Mouse (Mus musculus) CH12.LX (cell line): Measurements from ENCODE around the gene Ebf1. TPM values are rescaled to one million over a fixed set of nuclear protein-coding genes. Genes with fewer than 3 reads are reported as not detected.

Experiments
- DNase-seq: peaks from one replicate; pipeline ENCODE4 v3.0.0-alpha.2; 2013; ENCODE audit errors: extremely low read depth
- H3K27ac ChIP-seq: 2 replicates; pipeline ENCODE4 v1.5.1; 2012; ENCODE audit warnings: low read depth, mild to moderate bottlenecking, control low read depth, moderate library complexity; ENCODE audit not compliant: insufficient read depth
- H3K27me3 ChIP-seq: replicated peaks from 2 replicates; pipeline ENCODE3; 2012; ENCODE audit warnings: inconsistent platforms
- H3K36me3 ChIP-seq, 2 experiments: replicated peaks in 1 of 2; 2 replicates each; pipeline versions ENCODE3 to v1.6.1; 2012; ENCODE audit warnings: inconsistent platforms in 1 of 2, low read length in 1 of 2, mild to moderate bottlenecking in 1 of 2, mixed read lengths in 1 of 2, moderate library complexity in 1 of 2; ENCODE audit not compliant: control insufficient read depth in 1 of 2, insufficient read depth in 1 of 2
- H3K4me1 ChIP-seq, 2 experiments: 2 replicates each; pipeline ENCODE4 v1.6.1; 2012; ENCODE audit warnings: inconsistent platforms in 1 of 2, moderate library complexity in 1 of 2; ENCODE audit not compliant: insufficient read depth in 2 of 2, control insufficient read depth in 1 of 2
- H3K4me2 ChIP-seq: 2 replicates; pipeline ENCODE4 v1.6.1; 2012; ENCODE audit warnings: low read depth, mild to moderate bottlenecking, control low read depth; ENCODE audit not compliant: poor library complexity, insufficient read depth, severe bottlenecking
- H3K4me3 ChIP-seq, 3 experiments: fragments of 150-350 bp in 1 of 3; sonication (generic) in 1 of 3; replicated peaks in 1 of 3; 2 replicates each; pipeline versions ENCODE3 to v1.5.1; 2011 to 2012; ENCODE audit warnings: low read depth in 2 of 3, low read length in 2 of 3, mild to moderate bottlenecking in 2 of 3, moderate library complexity in 2 of 3, control low read depth in 1 of 3, improper control_type of control experiment in 1 of 3, inconsistent platforms in 1 of 3, mixed read lengths in 1 of 3; ENCODE audit not compliant: poor library complexity in 1 of 3
- H3K79me2 ChIP-seq: replicated peaks from 2 replicates; pipeline ENCODE4 v1.6.1; 2012; ENCODE audit warnings: mild to moderate bottlenecking, moderate library complexity; ENCODE audit not compliant: control insufficient read depth, poor library complexity, insufficient read depth, severe bottlenecking; ENCODE audit errors: extremely low read depth
- H3K9ac ChIP-seq: 2 replicates; pipeline ENCODE4 v1.6.1; 2012; ENCODE audit warnings: low read depth, mild to moderate bottlenecking, control low read depth, moderate library complexity; ENCODE audit not compliant: insufficient read depth
- H3K9me3 ChIP-seq: replicated peaks from 2 replicates; pipeline ENCODE3; 2012; ENCODE audit warnings: low read length, inconsistent platforms, mixed read lengths
- BHLHE40 ChIP-seq: IDR thresholded peaks from 2 replicates; pipeline ENCODE4 v1.6.1; 2011; ENCODE audit warnings: mild to moderate bottlenecking, low read depth, low read length, improper control_type of control experiment
- CHD1 ChIP-seq: IDR thresholded peaks from 2 replicates; pipeline ENCODE4 v1.6.1; 2012; ENCODE audit warnings: low read depth, low read length, improper control_type of control experiment, inconsistent platforms
- CTCF ChIP-seq, 2 experiments: IDR thresholded peaks in 1 of 2; conservative IDR thresholded peaks in 1 of 2; 2 replicates each; pipeline ENCODE4 v1.5.1; 2011 to 2012; ENCODE audit warnings: low read depth in 2 of 2, low read length in 2 of 2, improper control_type of control experiment in 1 of 2, inconsistent platforms in 1 of 2, mild to moderate bottlenecking in 1 of 2, moderate library complexity in 1 of 2
- ELF1 ChIP-seq: IDR thresholded peaks from 2 replicates; pipeline ENCODE4 v1.6.1; 2014; ENCODE audit warnings: low read depth, mild to moderate bottlenecking, inconsistent platforms, low read length, improper control_type of control experiment
- EP300 ChIP-seq: IDR thresholded peaks from 2 replicates; pipeline ENCODE4 v1.6.1; 2011; ENCODE audit warnings: low read length, improper control_type of control experiment
- ETS1 ChIP-seq: conservative IDR thresholded peaks from 2 replicates; pipeline ENCODE4 v1.6.1; 2012; ENCODE audit warnings: low read depth, mild to moderate bottlenecking, inconsistent platforms, low read length, improper control_type of control experiment, moderate library complexity
- GABPA ChIP-seq: IDR thresholded peaks from 2 replicates; pipeline ENCODE4 v1.6.1; 2012; ENCODE audit warnings: low read depth, low read length, improper control_type of control experiment, inconsistent platforms; ENCODE audit not compliant: insufficient replicate concordance
- HCFC1 ChIP-seq: IDR thresholded peaks from 2 replicates; pipeline ENCODE4 v1.6.1; 2012; ENCODE audit warnings: low read depth, mild to moderate bottlenecking, inconsistent platforms, low read length, improper control_type of control experiment
- IRF4 ChIP-seq: IDR thresholded peaks from 2 replicates; pipeline ENCODE4 v1.6.1; 2014; ENCODE audit warnings: low read depth, mild to moderate bottlenecking, inconsistent platforms, low read length, improper control_type of control experiment
- JUN ChIP-seq: IDR thresholded peaks from 2 replicates; pipeline ENCODE4 v1.6.1; 2011; ENCODE audit warnings: low read depth, mild to moderate bottlenecking, low read length, improper control_type of control experiment, moderate library complexity; ENCODE audit not compliant: insufficient read depth
- JUND ChIP-seq: conservative IDR thresholded peaks from 2 replicates; pipeline ENCODE4 v1.6.1; 2011; ENCODE audit warnings: low read depth, low read length, improper control_type of control experiment
- MAFK ChIP-seq: IDR thresholded peaks from 2 replicates; pipeline ENCODE4 v1.6.1; 2011; ENCODE audit warnings: low read length, improper control_type of control experiment; ENCODE audit not compliant: insufficient replicate concordance
- MAX ChIP-seq: IDR thresholded peaks from 2 replicates; pipeline ENCODE4 v1.6.1; 2011; ENCODE audit warnings: low read length, improper control_type of control experiment
- MAZ ChIP-seq: IDR thresholded peaks from 2 replicates; pipeline ENCODE4 v1.6.1; 2012; ENCODE audit warnings: low read depth, mild to moderate bottlenecking, inconsistent platforms, low read length, improper control_type of control experiment, moderate library complexity
- MEF2A ChIP-seq: IDR thresholded peaks from 2 replicates; pipeline ENCODE4 v1.6.1; 2014; ENCODE audit warnings: low read depth, mild to moderate bottlenecking, inconsistent platforms, low read length, improper control_type of control experiment, borderline replicate concordance
- MYC ChIP-seq: IDR thresholded peaks from 2 replicates; pipeline ENCODE4 v1.6.1; 2011; ENCODE audit warnings: low read depth, mild to moderate bottlenecking, improper control_type of control experiment, low read length
- NELFE ChIP-seq: IDR thresholded peaks from 2 replicates; pipeline ENCODE4 v1.6.1; 2011; ENCODE audit warnings: low read depth, low read length, improper control_type of control experiment
- NRF1 ChIP-seq: IDR thresholded peaks from 2 replicates; pipeline ENCODE4 v1.6.1; 2014; ENCODE audit warnings: low read depth, mild to moderate bottlenecking, inconsistent platforms, low read length, improper control_type of control experiment, moderate library complexity
- PAX5 ChIP-seq: IDR thresholded peaks from 2 replicates; pipeline ENCODE4 v1.6.1; 2012; ENCODE audit warnings: low read length, inconsistent platforms, mixed read lengths
- POLR2A ChIP-seq: IDR thresholded peaks from 2 replicates; pipeline ENCODE4 v1.6.1; 2011; ENCODE audit warnings: low read depth, mild to moderate bottlenecking, improper control_type of control experiment, low read length
- POLR2AphosphoS2 ChIP-seq: IDR thresholded peaks from 2 replicates; pipeline ENCODE4 v1.6.1; 2011; ENCODE audit warnings: low read depth, low read length, improper control_type of control experiment
- RAD21 ChIP-seq: IDR thresholded peaks from 2 replicates; pipeline ENCODE4 v1.6.1; 2011; ENCODE audit warnings: low read depth, mild to moderate bottlenecking, low read length, improper control_type of control experiment, moderate library complexity
- SIN3A ChIP-seq: IDR thresholded peaks from 2 replicates; pipeline ENCODE4 v1.6.1; 2012; ENCODE audit warnings: low read length, improper control_type of control experiment, inconsistent platforms
- SMC3 ChIP-seq: IDR thresholded peaks from 2 replicates; pipeline ENCODE4 v1.6.1; 2011; ENCODE audit warnings: low read depth, low read length, improper control_type of control experiment
- TBP ChIP-seq: conservative IDR thresholded peaks from 2 replicates; pipeline ENCODE4 v1.6.1; 2011; ENCODE audit warnings: low read depth, low read length, improper control_type of control experiment
- TCF12 ChIP-seq: IDR thresholded peaks from 2 replicates; pipeline ENCODE4 v1.6.1; 2014; ENCODE audit warnings: low read depth, mild to moderate bottlenecking, inconsistent platforms, low read length, improper control_type of control experiment
- UBTF ChIP-seq: IDR thresholded peaks from 2 replicates; pipeline ENCODE4 v1.6.1; 2012; ENCODE audit warnings: low read depth, mild to moderate bottlenecking, inconsistent platforms, low read length, improper control_type of control experiment, moderate library complexity
- USF1 ChIP-seq: IDR thresholded peaks from 2 replicates; pipeline ENCODE4 v1.6.1; 2014; ENCODE audit warnings: low read depth, mild to moderate bottlenecking, inconsistent platforms, low read length, improper control_type of control experiment
- USF2 ChIP-seq: conservative IDR thresholded peaks from 2 replicates; pipeline ENCODE4 v1.6.1; 2011; ENCODE audit warnings: low read depth, low read length, improper control_type of control experiment
- ZC3H11A ChIP-seq: IDR thresholded peaks from 2 replicates; pipeline ENCODE4 v1.6.1; 2012; ENCODE audit warnings: low read depth, mild to moderate bottlenecking, inconsistent platforms, low read length, improper control_type of control experiment
- ZKSCAN1 ChIP-seq: IDR thresholded peaks from 2 replicates; pipeline ENCODE4 v1.6.1; 2012; ENCODE audit warnings: low read depth, inconsistent platforms, low read length, improper control_type of control experiment, borderline replicate concordance
- ZMIZ1 ChIP-seq: IDR thresholded peaks from 2 replicates; pipeline ENCODE4 v1.6.1; 2012; ENCODE audit warnings: low read depth, mild to moderate bottlenecking, inconsistent platforms, low read length, improper control_type of control experiment
- ZNF384 ChIP-seq: IDR thresholded peaks from 2 replicates; pipeline ENCODE4 v1.6.1; 2012; ENCODE audit warnings: low read depth, low read length, improper control_type of control experiment, inconsistent platforms
- dilution Hi-C: fragments of 300-500 bp; cut with MboI; formaldehyde crosslinking; loops from 2 replicates; pipeline ENCODE4 v1.14.3; 2020; ENCODE audit warnings: low sequenced_read_pairs; ENCODE audit not compliant: extremely low pct_unique_long_range_greater_than_20kb, extremely low pct_ligation_motif_present
- in situ Hi-C: fragments of 300-500 bp; cut with MboI; formaldehyde crosslinking; loops from 3 replicates; pipeline ENCODE4 v1.14.3; 2019; ENCODE audit warnings: low sequenced_read_pairs, low pct_ligation_motif_present, low pct_unique_long_range_greater_than_20kb, mixed read lengths
- polyA plus RNA-seq: library from polyadenylated mRNA; unstranded; fragments of >175 nt; gene quantifications from 2 replicates; pipeline ENCODE4 v1.2.1, GENCODE M21; 2012; ENCODE audit warnings: low read depth; ENCODE audit not compliant: insufficient read length
- total RNA-seq, 2 experiments: library from RNA; depleted of rRNA; stranded (reverse); fragments of 300-350 nt in 1 of 2; fragments of >200 nt in 1 of 2; gene quantifications; 2 replicates each; pipeline ENCODE4 v1.2.3; 2012 to 2014

Ebf1 gene
- total and polyA plus RNA-seq, 3 experiments, result 37.8 to 60.7 (median 42.8) TPM

DNA sequence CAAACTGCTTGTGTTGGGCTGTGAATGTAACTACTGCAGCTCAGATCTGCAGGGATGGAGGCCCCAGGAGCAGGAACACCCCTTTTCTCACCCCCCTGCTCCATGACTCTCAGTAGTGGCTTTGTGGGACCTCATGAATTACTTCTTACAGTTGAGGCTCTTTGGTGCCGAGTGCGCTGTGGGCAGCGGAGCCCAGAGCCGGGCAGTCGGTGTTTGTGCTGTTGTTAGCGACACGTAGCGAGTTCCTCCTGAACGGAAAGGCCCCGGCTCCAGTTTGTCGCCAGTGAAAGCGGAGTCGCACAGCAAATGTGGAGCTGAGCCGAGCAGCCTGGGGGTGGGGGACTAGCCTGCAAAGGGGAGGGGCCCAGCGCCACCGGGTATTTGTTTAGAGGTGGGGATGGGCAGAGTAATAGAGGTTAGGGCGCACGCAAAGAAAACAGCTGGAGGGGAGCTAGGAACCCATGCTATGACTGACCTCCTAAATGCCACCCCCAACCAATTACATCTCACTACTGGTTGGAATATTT is 48.1 kb downstream of the Ebf1 start (continued):
- peak; percentile 77 for TF ChIP-seq TCF12
- TF ChIP-seq JUND, result no peak
- TF ChIP-seq CHD1, result peak; percentile 93
- peak; percentile 95 for TF ChIP-seq MAX
- TF ChIP-seq SIN3A, result peak; percentile 94
- TF ChIP-seq POLR2A, result peak; percentile 77; the same call in 1 of the 2 replicates
- no peak for TF ChIP-seq GABPA
- no peak; the same call in 1 of the 2 replicates for TF ChIP-seq IRF4
- TF ChIP-seq UBTF, result peak; percentile 44; the same call in 1 of the 2 replicates
- peak; percentile 77 for TF ChIP-seq ETS1
- 0 out of 2 replicates have a peak, but pooled peaks have one; percentile 43 for TF ChIP-seq POLR2AphosphoS2
- peak; percentile 44 for TF ChIP-seq USF1
- no peak for TF ChIP-seq ZKSCAN1
- no peak for TF ChIP-seq ZNF384

- peaks cover 12 to 36% of the 10 kb centered on the region in 2 experiments for H3K36me3 ChIP-seq
- dilution Hi-C loops, result no loop called here
- in situ Hi-C loops, result no loop called here
- H3K4me1 ChIP-seq, result peaks cover 9 to 79% of the 10 kb centered on the region in 2 experiments
- peak overlapping the region; percentile 73 for H3K4me2 ChIP-seq
- peaks cover 26% of the 10 kb centered on the region for H3K79me2 ChIP-seq
- H3K27ac ChIP-seq, result peak overlapping the region; percentile 97
- peak; percentile 71 for DNase-seq
- no peaks in the 10 kb centered on the region for H3K9me3 ChIP-seq
- no peaks in the 10 kb centered on the region for H3K27me3 ChIP-seq
- H3K4me3 ChIP-seq, result peak overlapping the region; percentile 26 to 58 (median 42)
- peak overlapping the region; percentile 97 for H3K9ac ChIP-seq
- TF ChIP-seq ZNF384 (peak; percentile 80), MAZ (no peak; the same call in 1 of the 2 replicates), NRF1 (no peak), CTCF (conservative IDR thresholded peaks at IDR 0.05 in 1 of 2, IDR thresholded peaks at IDR 0.05 in 1 of 2; ENCODE audit: low read depth in 2 of 2, low read length in 2 of 2) (no peak; a peak in 1 of 4 replicates), ZMIZ1 (peak; percentile 3; the same call in 1 of the 2 replicates), ETS1 (peak; percentile 44), MAX (no peak), PAX5 (no peak), ELF1 (no peak), CHD1 (no peak; the same call in 1 of the 2 replicates), TCF12 (no peak; the same call in 1 of the 2 replicates), JUND (no peak), USF1 (no peak), USF2 (no peak), MEF2A (peak; percentile 57), MAFK (no peak), JUN (no peak), TBP (no peak), ZKSCAN1 (no peak), HCFC1 (no peak), RAD21 (peak; percentile 8), NELFE (no peak; the same call in 1 of the 2 replicates), UBTF (no peak), SIN3A (no peak), BHLHE40 (no peak), EP300 (peak; percentile 34; the same call in 1 of the 2 replicates), MYC (no peak; the same call in 1 of the 2 replicates), ZC3H11A (no peak), SMC3 (peak; percentile 36)
Observed at GRCm38 (mm10) chr11:44665741-44666531, 48.8 kb downstream of the Ebf1 start.
